8 mouse cellular contexts compared by ENCODE assay signal in the genomic region with DNA sequence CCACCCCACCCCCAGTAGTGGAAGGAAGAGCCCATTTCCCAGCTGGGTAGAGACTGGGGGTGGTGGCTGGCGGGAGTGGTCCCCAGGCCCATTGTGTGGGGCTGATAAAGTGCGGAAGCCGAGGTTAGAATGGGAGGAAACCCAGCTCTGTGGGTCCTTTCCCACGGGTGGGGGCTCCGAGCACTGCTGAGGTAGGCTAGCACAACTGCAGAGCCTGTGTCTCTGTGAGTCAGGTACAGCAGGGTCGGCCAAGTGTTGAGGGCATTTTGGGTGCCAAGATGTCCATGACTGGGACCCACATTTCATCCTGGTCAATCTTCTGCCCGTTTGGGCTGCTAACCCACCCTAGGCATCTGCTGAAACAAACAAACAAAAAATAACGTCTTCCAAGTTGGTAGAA.
DNase-seq lines count a peak whose midpoint lies in the region; ATAC-seq and TF ChIP-seq lines count a peak whose summit lies in the region.
"Had no signal": no experiment of that assay in that cellular context is flagged by ENCODE, and none has a peak within 500 bp of the region (broad histone marks: within the 10 kb centered on the region; RNA-seq: fewer than 3 reads in every experiment).

No protein-coding gene starts in this region.

- H3K4me3 ChIP-seq in liver, adult 2 months (ENCODE audit: insufficient read depth, low read depth, low read length), result no peak overlapping the region
- H3K4me3 ChIP-seq in liver, embryonic 11.5 days (ENCODE audit: low read depth, low read length), result no peak overlapping the region

- no peak overlapping the region for H3K9ac ChIP-seq in liver, adult 2 months (ENCODE audit: low read depth, low read length)
- H3K9ac ChIP-seq in liver, embryonic 11.5 days (ENCODE audit: low read depth, low read length), result no peak overlapping the region
- H3K9ac ChIP-seq: liver, embryonic 14.5 days had no signal

- no peak for DNase-seq in liver, adult 2 months (ENCODE audit: extremely low read depth, low read depth, low spot score)
- DNase-seq in liver, embryonic 11.5 days (ENCODE audit: low spot score), result no peak
- peak; percentile 99 for DNase-seq in heart, adult 11 months
- DNase-seq in heart, postnatal 25 days (ENCODE audit: low spot score), result peak; percentile 62
- DNase-seq in lung, postnatal 25 days (ENCODE audit: low spot score), result peak; percentile 70
- DNase-seq in layer of hippocampus, postnatal 25 days (ENCODE audit: extremely low spot score in 1 of 2, low spot score in 1 of 2), result no peak

- TF ChIP-seq POLR2A in liver, adult 2 months (IDR thresholded peaks at IDR 0.05; ENCODE audit: extremely low read depth, insufficient read depth, low read length), result no peak

- peaks cover 3% of the 10 kb centered on the region; the same call in 1 of the 2 replicates for H3K79me2 ChIP-seq in liver, adult 2 months (ENCODE audit: control insufficient read depth, insufficient read depth, low read length)

- H3K27me3 ChIP-seq in liver, adult 2 months (ENCODE audit: control insufficient read depth, insufficient read depth, low read length), result no peaks in the 10 kb centered on the region
- H3K27me3 ChIP-seq in liver, embryonic 11.5 days (replicated peaks; ENCODE audit: control insufficient read depth, insufficient read depth, low read length), result no peaks in the 10 kb centered on the region

- WGBS in liver, adult 2 months, result 67% methylated on average over 8 of the region's 8 CpGs
- WGBS in liver, embryonic 11.5 days, result 46% methylated on average over 8 of the region's 8 CpGs

- ATAC-seq in liver, embryonic 11.5 days (replicated peaks; ENCODE audit: low FRiP score), result no peak
- ATAC-seq in granulocyte monocyte progenitor cell, adult 5-6 weeks (replicated peaks; ENCODE audit: poor library complexity, severe bottlenecking), result no peak

- TF ChIP-seq CTCF in liver, adult 2 months (IDR thresholded peaks at IDR 0.05; ENCODE audit: low read depth, low read length), result no peak

- peaks cover 5% of the 10 kb centered on the region; the same call in 1 of the 2 replicates for H3K4me1 ChIP-seq in liver, adult 2 months (ENCODE audit: control insufficient read depth, insufficient read depth, low read length)
- peaks cover 5% of the 10 kb centered on the region for H3K4me1 ChIP-seq in liver, embryonic 11.5 days (replicated peaks; ENCODE audit: control insufficient read depth, insufficient read depth, low read length)

- H3K36me3 ChIP-seq in liver, adult 2 months (ENCODE audit: control insufficient read depth, insufficient read depth, low read length), result no peaks in the 10 kb centered on the region
- H3K36me3 ChIP-seq in liver, embryonic 11.5 days (ENCODE audit: control insufficient read depth, insufficient read depth, low read length), result no peaks in the 10 kb centered on the region

- H3K4me2 ChIP-seq in liver, embryonic 11.5 days, result no peak overlapping the region

- no peaks in the 10 kb centered on the region for H3K9me3 ChIP-seq in liver, embryonic 11.5 days (ENCODE audit: control insufficient read depth, low read length)

- intact Hi-C loops in heart, postnatal 25 days (cut with DNase I), result loop anchor here (5.0 kb wide), 1 partner anchor 73 kb away; no protein-coding TSS in a partner anchor

- peak overlapping the region; percentile 52 for H3K27ac ChIP-seq in liver, adult 2 months (replicated peaks; ENCODE audit: insufficient read depth, low read depth, low read length)
- no peak overlapping the region for H3K27ac ChIP-seq in liver, embryonic 11.5 days (ENCODE audit: low read depth, low read length)
- H3K27ac ChIP-seq: liver, embryonic 14.5 days had no signal

Comparison
In these comparisons a context has a peak if more than half of its experiments do, and no peak if none do; other contexts are left out.
1. DNase-seq: peak in heart, adult 11 months (single experiment), heart, postnatal 25 days (single experiment) and lung, postnatal 25 days (single experiment); none in liver, adult 2 months (single experiment), liver, embryonic 11.5 days (single experiment) and layer of hippocampus, postnatal 25 days (0 of 2).